Mouse (Mus musculus) cerebellum, adult 2 months (tissue): ENCODE results near the gene Tnr.

Experiments used
- CTCF ChIP-seq: fragments of 200-500 bp; IDR thresholded peaks from 2 replicates; pipeline ENCODE4 v1.5.1; 2011; ENCODE audit warnings: low read depth, mild to moderate bottlenecking, control low read depth, low read length, moderate library complexity, borderline replicate concordance; ENCODE audit not compliant: insufficient read depth
- POLR2A ChIP-seq: fragments of 200-500 bp; IDR thresholded peaks from 2 replicates; pipeline ENCODE4 v1.6.1; 2011; ENCODE audit warnings: low read length, control low read depth, borderline replicate concordance; ENCODE audit not compliant: insufficient read depth

- no peak for TF ChIP-seq CTCF
- TF ChIP-seq POLR2A, result no peak
Measured at GRCm38 (mm10) chr1:159888611-159889010, 365.0 kb downstream of the Tnr start.
